Comparison of ENCODE assay signal across 26 mouse cellular contexts in the genomic region with DNA sequence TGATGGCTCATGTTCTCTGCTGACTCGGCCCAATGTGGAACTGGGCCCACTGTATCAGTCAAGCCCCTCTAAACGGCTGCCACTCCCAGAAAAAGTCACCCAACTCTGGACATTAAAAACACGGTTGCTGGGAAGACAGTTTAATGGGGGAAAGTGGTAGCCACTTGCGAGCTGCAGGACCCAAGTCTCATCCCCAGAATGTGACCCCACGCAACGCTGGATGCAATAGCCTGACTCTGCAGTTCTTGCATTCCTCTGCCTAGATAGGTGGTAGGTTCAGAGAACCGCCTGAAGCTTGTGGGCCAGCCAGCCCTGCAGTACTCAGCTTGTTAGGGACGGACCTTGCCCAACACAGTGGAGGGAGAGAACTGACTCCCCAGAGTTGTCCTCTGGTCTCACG. TPM values are rescaled to one million over a fixed set of nuclear protein-coding genes. Genes with fewer than 3 reads are reported as not detected.
"Had no signal": no experiment of that assay in that cellular context is flagged by ENCODE, and none has a peak within 500 bp of the region (broad histone marks: within the 10 kb centered on the region; RNA-seq: fewer than 3 reads in every experiment).

No protein-coding gene starts in this region.

- H3K4me3 ChIP-seq: midbrain, embryonic 10.5 days; midbrain, embryonic 12.5 days; myocyte; neural tube, embryonic 13.5 days; neural tube, embryonic 15.5 days had no signal

- H3K9ac ChIP-seq: lung, embryonic 14.5 days; midbrain, embryonic 12.5 days; neural tube, embryonic 13.5 days; neural tube, embryonic 15.5 days had no signal

- ATAC-seq: midbrain, embryonic 16.5 days had no signal

- H3K4me1 ChIP-seq: midbrain, embryonic 10.5 days; midbrain, embryonic 12.5 days; neural tube, embryonic 13.5 days; neural tube, embryonic 15.5 days had no signal

- H3K9me3 ChIP-seq: midbrain, embryonic 10.5 days; midbrain, embryonic 12.5 days; neural tube, embryonic 13.5 days; neural tube, embryonic 15.5 days had no signal

- H3K4me2 ChIP-seq: lung, embryonic 14.5 days; midbrain, embryonic 12.5 days; neural tube, embryonic 13.5 days; neural tube, embryonic 15.5 days had no signal

- H3K27me3 ChIP-seq: midbrain, embryonic 12.5 days; neural tube, embryonic 13.5 days; neural tube, embryonic 15.5 days had no signal

- DNase-seq: lung, adult 18-20 months; lung, embryonic 14.5 days; lung, postnatal 10 days; lung, postnatal 4 days; midbrain, embryonic 14.5 days; retina, postnatal 1 day; right cerebral cortex, adult 18-20 months; right cerebral cortex, postnatal 25 days; right cerebral cortex, postnatal 4 days; spleen, adult 18-20 months; thymus, adult 18-20 months; thymus, postnatal 14 days; thymus, postnatal 36 days had no signal

- H3K27ac ChIP-seq: midbrain, embryonic 10.5 days; midbrain, embryonic 12.5 days; neural tube, embryonic 13.5 days; neural tube, embryonic 15.5 days had no signal

RNA-seq across cellular contexts. Expression of a gene that starts 25.0 kb away (rescaled TPM):
- total RNA-seq: megakaryocyte, adult 5-6 weeks; megakaryocyte-erythroid progenitor cell, adult 5-6 weeks had no signal

RNA-seq across cellular contexts. Expression of a gene that starts 46.3 kb away (rescaled TPM):
- total RNA-seq: megakaryocyte, adult 5-6 weeks; megakaryocyte-erythroid progenitor cell, adult 5-6 weeks had no signal
- polyA plus RNA-seq: lung, embryonic 14.5 days; lung, embryonic 16.5 days; midbrain, embryonic 12.5 days; midbrain, embryonic 14.5 days; neural tube, embryonic 11.5 days; small intestine, adult 2 months; stomach, embryonic 14.5 days; stomach, embryonic 16.5 days had no signal

RNA-seq across cellular contexts. Expression of a gene that starts 50.5 kb away (rescaled TPM):
- total RNA-seq: megakaryocyte-erythroid progenitor cell, adult 5-6 weeks had no signal
- polyA plus RNA-seq: lung, embryonic 16.5 days; midbrain, embryonic 12.5 days; neural tube, embryonic 11.5 days; stomach, embryonic 14.5 days had no signal
